Mouse (Mus musculus): ENCODE measurements at regions not wholly inside any gene's neighbourhood (a gene's known extent, or its start where the extent isn't known, plus 50 kb on each side); places are given as distances from the start of the nearest gene placed in this dataset.
"Not testable (repeated sequence)": the region's sequence is repeated elsewhere in the genome, so short reads cannot be mapped to it uniquely, and the experiment has no call there.

DNA sequence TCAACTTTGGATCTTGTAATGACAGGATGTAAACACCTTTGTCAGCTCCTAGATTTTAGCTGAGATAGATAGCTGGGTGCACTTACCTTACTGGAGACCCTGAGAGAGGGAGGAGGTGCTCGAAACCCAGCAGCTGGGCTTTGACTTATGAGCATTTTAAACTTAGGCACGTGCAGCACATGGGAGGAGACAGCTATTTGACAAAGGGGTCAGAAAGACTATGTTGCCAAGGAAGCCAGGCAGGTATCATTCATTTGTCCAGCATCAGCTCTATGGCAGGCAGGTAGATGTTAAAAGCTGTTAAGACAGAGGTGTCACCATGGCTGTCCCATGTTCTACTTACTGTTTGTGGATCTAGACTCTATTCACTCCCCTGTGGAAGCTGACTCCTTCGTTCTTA lies 120.0 kb upstream of the Tet2 start:
- no peak for DNase-seq (ENCODE audit: low read depth, low spot score)

DNA sequence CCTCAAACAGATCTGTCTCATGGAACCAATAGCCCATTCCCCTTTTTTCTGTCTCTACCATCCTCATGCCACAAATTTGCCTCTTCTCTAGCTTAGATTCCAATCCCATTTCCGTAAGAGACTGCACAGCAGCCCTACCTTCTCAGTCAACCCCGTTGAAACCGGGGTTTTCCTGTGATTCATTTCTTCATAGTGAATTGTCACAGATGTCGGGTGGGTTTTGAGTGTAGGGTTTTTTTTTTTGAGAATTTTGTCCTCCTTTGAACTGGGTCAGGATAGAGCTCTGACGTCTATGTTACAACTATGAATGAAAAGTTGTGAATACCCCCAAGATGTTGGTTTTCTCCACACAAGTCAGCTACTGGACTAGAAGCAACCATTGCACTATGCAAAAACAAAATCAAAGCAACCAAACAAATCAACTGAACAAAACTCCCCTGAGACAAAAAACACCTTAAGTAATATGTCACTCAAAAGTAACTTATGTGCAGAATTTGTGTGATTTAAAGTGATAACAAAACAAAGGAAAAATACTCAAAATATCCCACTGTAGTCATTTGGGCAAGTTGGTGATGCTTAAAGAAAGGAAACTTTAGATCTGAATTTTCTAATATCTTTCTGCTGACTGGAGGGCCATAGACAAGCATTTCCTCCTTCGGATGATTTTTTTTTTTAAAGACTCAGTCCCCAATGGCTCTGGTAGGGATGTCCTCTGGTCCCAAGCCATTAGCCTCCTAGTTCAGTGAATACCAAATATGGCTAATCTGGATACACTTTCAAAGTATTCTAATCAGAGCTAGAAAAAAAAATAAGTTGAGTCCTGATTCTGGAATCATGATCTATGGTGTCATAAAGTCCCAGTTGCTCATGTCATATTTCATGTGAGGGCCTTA lies 120.7 kb upstream of the Tet2 start:
- no peak for DNase-seq (ENCODE audit: low read depth, low spot score)

- DNase-seq (ENCODE audit: low read depth, low spot score): no peak
Measured at GRCm38 (mm10) chr3:133672742-133673447, 128.0 kb upstream of the Tet2 start.

GRCm38 (mm10) chr3:133677892-133678291 lies 133.0 kb upstream of the Tet2 start:
- DNase-seq (ENCODE audit: low read depth, low spot score): no peak

GRCm38 (mm10) chr3:133679891-133680290 lies 135.0 kb upstream of the Tet2 start:
- no peak for DNase-seq (ENCODE audit: low read depth, low spot score)

DNA sequence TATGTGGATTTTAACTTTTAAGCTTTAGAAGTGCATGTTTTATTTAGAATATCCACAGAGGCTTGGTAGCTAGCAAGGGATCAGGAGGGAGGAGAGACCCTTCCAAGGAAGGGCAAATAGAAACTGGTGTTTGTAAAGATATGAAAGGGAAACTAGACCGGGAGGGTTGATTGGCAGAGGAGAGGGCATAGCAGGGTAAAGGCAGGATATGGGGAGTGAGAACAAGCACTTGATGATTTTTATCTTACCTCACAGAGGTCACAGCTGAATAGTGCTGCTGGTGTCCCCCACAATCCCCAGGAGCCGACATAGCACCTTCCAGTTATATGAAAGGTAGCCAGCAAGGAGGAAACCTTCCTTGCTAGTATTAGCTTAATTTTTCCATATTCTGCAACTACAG lies 135.4 kb upstream of the Tet2 start:
- no peak for DNase-seq (ENCODE audit: low read depth, low spot score)

- no peak for DNase-seq (ENCODE audit: low read depth, low spot score)
Measured at GRCm38 (mm10) chr3:133680805-133681204, 135.9 kb upstream of the Tet2 start.

GRCm38 (mm10) chr3:133684196-133684743 lies 139.3 kb upstream of the Tet2 start:
- DNase-seq (ENCODE audit: low read depth, low spot score): no peak

DNA sequence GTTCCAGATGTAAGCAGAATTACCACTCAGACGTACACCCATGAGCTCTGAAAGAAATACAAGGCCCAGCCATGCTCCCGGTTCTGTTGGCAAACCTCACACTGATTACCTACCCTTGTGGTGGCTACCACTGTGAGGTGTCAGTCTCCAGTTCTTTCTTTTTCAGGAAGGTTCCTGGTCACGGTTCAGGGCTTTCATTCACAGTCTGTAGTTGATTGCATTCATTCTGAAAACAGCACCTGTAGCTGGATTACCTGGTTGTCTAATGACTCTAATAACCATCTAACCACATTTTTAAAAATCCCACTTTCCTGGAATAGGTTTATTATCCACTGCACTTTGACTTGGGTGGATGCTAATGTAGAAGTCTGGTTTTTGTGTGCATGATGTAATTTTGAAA lies 139.8 kb upstream of the Tet2 start:
- no peak for DNase-seq (ENCODE audit: low read depth, low spot score)

DNA sequence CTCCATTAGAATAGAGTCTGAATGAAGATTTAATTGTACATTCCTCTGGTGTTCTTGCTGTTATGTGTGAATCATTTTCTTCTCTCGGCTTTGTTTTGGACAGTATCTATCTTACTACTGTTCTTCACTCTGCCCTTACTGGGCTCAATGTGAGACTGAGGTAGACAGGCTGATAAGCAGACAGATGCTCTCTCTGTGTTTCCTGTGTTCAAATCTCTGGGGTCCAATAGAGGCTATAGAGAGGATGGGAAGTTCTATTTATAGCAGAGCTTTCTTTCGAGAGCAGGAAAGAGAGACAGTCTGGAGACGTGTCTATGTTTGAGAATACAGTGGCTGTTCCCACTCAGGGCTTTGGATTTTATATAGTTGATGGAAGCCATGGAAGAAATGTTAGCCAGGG lies 140.5 kb upstream of the Tet2 start:
- DNase-seq (ENCODE audit: low read depth, low spot score): no peak

- no peak for DNase-seq (ENCODE audit: low read depth, low spot score)
Measured at GRCm38 (mm10) chr3:133694057-133694456, 149.1 kb upstream of the Tet2 start.

DNA sequence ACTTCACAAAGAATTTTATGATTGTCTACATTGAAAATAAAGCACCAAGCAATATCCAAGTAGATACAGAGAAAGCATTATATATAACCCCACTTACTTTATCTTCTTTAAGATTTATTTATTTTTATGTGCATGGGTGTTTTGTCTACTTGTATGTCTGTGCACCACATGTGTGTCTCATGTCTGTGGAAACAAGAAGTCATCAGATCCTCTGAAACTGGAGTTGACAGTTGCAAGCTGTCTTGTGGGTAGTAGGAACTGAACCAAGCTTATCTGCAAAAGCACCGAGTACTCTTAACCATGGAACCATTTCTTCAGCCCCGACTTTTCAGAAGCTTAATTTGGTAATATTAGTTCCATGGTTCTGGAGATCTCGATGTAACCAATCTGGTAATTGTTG lies 151.2 kb upstream of the Tet2 start:
- no peak for DNase-seq (ENCODE audit: low read depth, low spot score)

DNA sequence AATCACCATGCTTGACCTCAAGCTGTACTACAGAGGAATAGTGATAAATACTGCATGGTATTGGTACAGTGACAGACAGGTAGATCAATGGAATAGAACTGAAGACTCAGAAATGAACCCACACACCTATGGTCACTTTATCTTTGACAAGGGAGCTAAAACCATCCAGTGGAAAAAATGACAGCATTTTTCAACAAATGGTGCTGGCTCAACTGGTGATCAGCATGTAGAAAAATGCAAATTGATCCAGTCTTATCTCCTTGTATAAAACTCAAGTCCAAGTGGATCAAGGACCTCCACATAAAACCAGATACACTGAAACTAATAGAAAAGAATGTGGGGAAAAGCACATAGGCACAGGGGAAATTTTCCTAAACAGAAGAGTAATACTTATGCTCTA lies 159.9 kb upstream of the Tet2 start:
- DNase-seq (ENCODE audit: low read depth, low spot score): not testable (repeated sequence)

GRCm38 (mm10) chr3:133711518-133711917 lies 166.6 kb upstream of the Tet2 start:
- no peak for DNase-seq (ENCODE audit: low read depth, low spot score)

DNA sequence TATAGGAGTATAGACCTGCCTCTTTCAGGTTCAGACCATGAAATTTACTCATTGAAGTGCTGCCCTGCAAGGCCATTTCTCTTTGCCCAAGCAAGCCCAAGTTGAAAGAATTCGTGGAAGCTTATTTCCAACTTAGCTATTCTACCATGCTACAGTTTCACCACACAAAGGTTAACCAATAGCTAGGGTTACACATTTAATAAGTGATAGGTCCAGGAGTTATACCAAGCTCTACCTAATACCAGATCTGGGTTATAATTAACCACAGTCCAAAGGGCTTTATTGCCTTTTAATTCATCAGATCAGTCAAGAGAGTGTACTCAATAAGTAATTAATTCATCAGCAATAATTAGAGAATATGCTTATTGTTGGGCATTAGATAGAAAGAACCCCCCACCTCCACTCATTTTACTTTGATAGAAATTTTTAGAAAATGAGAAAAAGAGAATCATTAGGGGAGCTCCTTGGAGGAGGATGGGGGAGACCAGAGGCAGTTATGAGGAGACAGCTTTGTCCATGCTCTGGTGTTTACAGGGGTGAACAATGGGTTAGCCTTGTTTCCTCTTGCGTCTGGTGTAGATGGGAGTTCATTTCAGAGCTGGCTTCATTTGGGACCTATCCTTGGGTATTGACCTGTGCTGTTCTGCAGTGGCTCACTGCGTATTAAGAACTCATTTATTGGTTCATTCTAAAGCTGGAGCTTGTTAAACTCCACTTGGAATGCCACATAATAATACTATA lies 177.8 kb upstream of the Tet2 start:
- no peak for DNase-seq (ENCODE audit: low read depth, low spot score)

GRCm38 (mm10) chr3:133726831-133727230 lies 181.9 kb upstream of the Tet2 start:
- DNase-seq (ENCODE audit: low read depth, low spot score): no peak

DNA sequence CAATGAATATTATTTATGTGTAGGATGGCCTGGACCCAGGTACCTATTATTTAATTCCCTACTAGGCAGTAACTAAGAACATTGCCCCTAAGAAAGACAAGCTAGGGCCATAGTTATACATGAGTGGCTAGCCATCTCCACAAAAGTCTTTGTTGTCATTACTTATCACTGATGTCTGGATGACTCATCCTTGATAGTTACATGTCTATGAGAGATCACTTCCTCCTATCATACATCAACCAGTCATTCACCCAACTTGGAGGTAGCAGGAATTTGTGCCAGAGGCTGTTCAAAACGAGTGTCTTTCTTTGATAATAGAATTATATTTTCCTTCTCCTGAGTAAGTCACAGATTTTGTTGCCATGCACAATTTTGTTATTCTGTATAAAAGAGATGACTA lies 190.7 kb upstream of the Tet2 start:
- DNase-seq (ENCODE audit: low read depth, low spot score): no peak

DNA sequence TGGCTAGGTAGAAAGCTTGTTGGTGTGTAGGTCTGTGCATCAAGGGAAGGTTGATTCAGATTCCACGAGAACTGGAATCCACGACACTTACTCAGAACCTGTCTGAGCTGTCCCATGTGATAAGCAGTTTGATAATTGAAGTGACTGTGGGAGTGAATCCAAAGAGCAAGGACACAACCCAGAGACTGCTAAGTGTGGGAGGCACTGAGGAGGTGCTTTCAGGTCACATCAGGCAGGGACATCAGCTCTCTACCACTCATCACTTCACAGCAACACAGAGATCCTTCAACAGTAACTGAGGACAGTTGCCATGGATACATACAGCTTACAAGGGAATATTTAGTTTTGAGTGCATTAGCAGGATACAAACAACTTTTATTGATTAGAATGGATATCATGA lies 194.0 kb upstream of the Tet2 start:
- DNase-seq (ENCODE audit: low read depth, low spot score): no peak

DNA sequence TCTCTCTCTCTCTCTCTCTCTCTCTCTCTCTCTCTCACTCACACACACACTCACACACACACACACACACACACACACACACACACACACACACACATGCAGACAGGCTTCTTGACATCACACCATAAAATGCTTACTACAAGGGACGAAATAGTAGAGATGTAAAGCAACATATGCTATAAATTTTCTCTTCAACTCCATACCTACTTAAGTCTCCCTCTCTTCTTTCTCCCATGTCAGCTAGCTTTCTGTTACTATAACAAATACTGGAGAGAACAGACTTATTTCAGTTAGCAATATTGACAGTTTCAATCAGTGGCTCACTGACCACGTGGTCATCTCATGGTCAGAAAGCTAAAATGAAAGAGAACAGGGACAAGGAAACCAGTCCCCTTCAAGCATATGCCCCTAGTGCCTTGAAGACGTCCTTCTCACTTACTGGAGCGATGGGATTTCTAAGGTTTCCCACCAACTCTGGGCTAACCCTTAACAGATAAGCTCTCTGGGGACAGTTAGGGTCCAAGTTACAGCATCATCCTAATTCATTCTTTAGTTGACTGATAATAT lies 199.7 kb upstream of the Tet2 start:
- DNase-seq (ENCODE audit: low read depth, low spot score): no peak

- no peak for DNase-seq (ENCODE audit: low read depth, low spot score)
Measured at GRCm38 (mm10) chr3:133748756-133749737, 204.1 kb upstream of the Tet2 start.

DNA sequence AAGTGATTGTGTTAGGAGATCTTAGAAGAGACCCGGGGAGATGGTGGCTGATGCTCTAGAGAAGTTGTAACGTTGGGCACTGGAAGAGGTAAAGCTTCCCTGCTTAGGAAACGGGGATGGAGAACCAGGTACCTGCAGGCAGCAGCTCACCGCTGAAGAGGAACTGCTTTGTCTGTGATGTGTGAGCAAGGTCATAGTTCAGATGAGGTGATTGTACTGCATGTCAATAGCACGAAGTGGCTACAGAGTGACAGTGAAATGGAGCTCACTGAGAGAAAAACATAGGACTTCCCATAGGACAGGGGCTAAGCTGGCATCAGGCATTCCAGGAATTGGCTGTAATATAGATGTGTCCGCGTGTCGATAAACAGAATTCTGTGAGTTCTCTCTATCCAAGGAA lies 205.1 kb upstream of the Tet2 start:
- DNase-seq (ENCODE audit: low read depth, low spot score): no peak

Data from retina, adult 2 months (tissue).